8 mouse cellular contexts compared by ENCODE assay signal in genomic region chr11:84053524-84054163, GRCm38 (mm10). TPM values are rescaled to one million over a fixed set of nuclear protein-coding genes. Genes with fewer than 3 reads are reported as not detected.
DNase-seq lines count a peak whose midpoint lies in the region; ATAC-seq and TF ChIP-seq lines count a peak whose summit lies in the region.

No protein-coding gene starts in this region.

- no peaks in the 10 kb centered on the region for H3K36me3 ChIP-seq in intestine, embryonic 16.5 days (ENCODE audit: control insufficient read depth, insufficient read depth, low read length)
- H3K36me3 ChIP-seq in intestine, postnatal 0 days (ENCODE audit: control insufficient read depth, insufficient read depth) = no peaks in the 10 kb centered on the region; the same call in 1 of the 2 replicates
- 0 out of 2 replicates have a peak, but pooled peaks cover 3% of the 10 kb centered on the region for H3K36me3 ChIP-seq in embryonic facial prominence, embryonic 10.5 days (replicated peaks)

- peak; percentile 76 for DNase-seq in adrenal gland, postnatal 14 days
- no peak for DNase-seq in embryonic facial prominence, embryonic 10.5 days (ENCODE audit: low spot score)
- peak; percentile 56 to 74 for DNase-seq in layer of hippocampus, postnatal 36 days
- no peak for DNase-seq in Muller cell, postnatal 12 days (ENCODE audit: inconsistent ontology term)
- DNase-seq in ovary, adult 18-20 months (ENCODE audit: low spot score) = no peak
- no peak for DNase-seq in kidney, postnatal 14 days

- H3K27me3 ChIP-seq in intestine, embryonic 16.5 days (replicated peaks; ENCODE audit: control insufficient read depth, insufficient read depth, low read length) = no peaks in the 10 kb centered on the region
- H3K27me3 ChIP-seq in intestine, postnatal 0 days (replicated peaks; ENCODE audit: control insufficient read depth, insufficient read depth, low read length) = no peaks in the 10 kb centered on the region
- H3K27me3 ChIP-seq in embryonic facial prominence, embryonic 10.5 days (replicated peaks; ENCODE audit: low read depth, poor library complexity, severe bottlenecking) = no peaks in the 10 kb centered on the region

- no peaks in the 10 kb centered on the region for H3K4me1 ChIP-seq in intestine, embryonic 16.5 days (ENCODE audit: control insufficient read depth, insufficient read depth, low read length)
- H3K4me1 ChIP-seq in intestine, postnatal 0 days (replicated peaks; ENCODE audit: control insufficient read depth, insufficient read depth, low read length) = no peaks in the 10 kb centered on the region
- peaks cover 13% of the 10 kb centered on the region for H3K4me1 ChIP-seq in embryonic facial prominence, embryonic 10.5 days

- H3K27ac ChIP-seq in intestine, embryonic 16.5 days (ENCODE audit: low read length) = no peak overlapping the region
- H3K27ac ChIP-seq in intestine, postnatal 0 days (ENCODE audit: low read depth, low read length) = no peak overlapping the region
- H3K27ac ChIP-seq in embryonic facial prominence, embryonic 10.5 days (replicated peaks) = peak overlapping the region; percentile 44

- no peak for TF ChIP-seq CTCF in intestine, postnatal 0 days (IDR thresholded peaks at IDR 0.05; ENCODE audit: low read depth)

- no peak overlapping the region for H3K9ac ChIP-seq in intestine, embryonic 16.5 days (ENCODE audit: low read depth, low read length)
- no peak overlapping the region for H3K9ac ChIP-seq in intestine, postnatal 0 days (ENCODE audit: low read depth, low read length)

- H3K4me2 ChIP-seq in intestine, embryonic 16.5 days (ENCODE audit: low read depth, low read length) = no peak overlapping the region
- no peak overlapping the region for H3K4me2 ChIP-seq in intestine, postnatal 0 days (replicated peaks; ENCODE audit: low read depth)

- no peak overlapping the region for H3K4me3 ChIP-seq in intestine, embryonic 16.5 days (ENCODE audit: low read length)
- no peak overlapping the region for H3K4me3 ChIP-seq in intestine, postnatal 0 days (ENCODE audit: low read depth, low read length)
- no peak overlapping the region for H3K4me3 ChIP-seq in embryonic facial prominence, embryonic 10.5 days

- ATAC-seq in intestine, embryonic 16.5 days = 0 out of 2 replicates have a peak, but pooled peaks have one; percentile 24
- ATAC-seq in intestine, postnatal 0 days = no peak

- 71% methylated on average over 10 of the region's 10 CpGs for WGBS in intestine, embryonic 16.5 days
- 78% methylated on average over 10 of the region's 10 CpGs for WGBS in intestine, postnatal 0 days
- 74% methylated on average over 10 of the region's 10 CpGs for whole genome bisulfite sequencing in embryonic facial prominence, embryonic 10.5 days

- no peaks in the 10 kb centered on the region for H3K9me3 ChIP-seq in intestine, embryonic 16.5 days (ENCODE audit: control insufficient read depth, low read length)
- H3K9me3 ChIP-seq in intestine, postnatal 0 days (ENCODE audit: control insufficient read depth) = no peaks in the 10 kb centered on the region
- no peaks in the 10 kb centered on the region for H3K9me3 ChIP-seq in embryonic facial prominence, embryonic 10.5 days

RNA-seq across cellular contexts. Expression of gene Dusp14, which starts 15.4 kb away (rescaled TPM):
- 17.3 and 18.3 TPM in 2 replicates for polyA plus RNA-seq in intestine, embryonic 16.5 days (2015; fragmentation: Nextera tagmentation; extraction: Ambion mirVana)
- 27.6 and 28.0 TPM in 2 replicates for polyA plus RNA-seq in intestine, postnatal 0 days (2015; fragmentation: Nextera tagmentation; extraction: Ambion mirVana)
- 4.4 and 4.9 TPM in 2 replicates for total RNA-seq in adrenal gland, postnatal 14 days (2021)
- 7.3 and 9.4 TPM in 2 replicates for polyA plus RNA-seq in embryonic facial prominence, embryonic 10.5 days (2016; fragmentation: Nextera tagmentation; extraction: Ambion mirVana)
- total RNA-seq in layer of hippocampus, postnatal 36 days (2021) = 10 to 100 TPM; 30.2 to 34.3 TPM

Comparison
In these comparisons a context has a peak if more than half of its experiments do, and no peak if none do; other contexts are left out.
1. DNase-seq: peak in adrenal gland, postnatal 14 days (single experiment) and layer of hippocampus, postnatal 36 days (2 of 2); none in embryonic facial prominence, embryonic 10.5 days (single experiment), Muller cell, postnatal 12 days (single experiment), ovary, adult 18-20 months (single experiment) and kidney, postnatal 14 days (single experiment).